Mouse (Mus musculus): ENCODE results near the gene Il4ra. TPM values are rescaled to one million over a fixed set of nuclear protein-coding genes. Genes with fewer than 3 reads are reported as not detected.

Il4ra gene
- polyA plus RNA-seq, 1 experiment from 2014 or later, result 7.0 TPM

- H3K9ac ChIP-seq, result 0 out of 2 replicates have a peak overlapping the region, but pooled peaks have one; percentile 40
- WGBS, result 81% methylated on average over 16 of the region's 16 CpGs
- no peaks in the 10 kb centered on the region for H3K9me3 ChIP-seq
- no peak overlapping the region for H3K4me2 ChIP-seq
- H3K27ac ChIP-seq, result peak overlapping the region; percentile 73
- H3K27me3 ChIP-seq, result peaks cover 4% of the 10 kb centered on the region; the same call in 1 of the 2 replicates
- H3K4me3 ChIP-seq, result no peak overlapping the region
- ATAC-seq (ENCODE audit: insufficient number of reproducible peaks, insufficient read depth, low FRiP score, low TSS enrichment, low read depth), result no peak
- H3K4me1 ChIP-seq, result peaks cover 14% of the 10 kb centered on the region
- H3K36me3 ChIP-seq, result peaks cover 16% of the 10 kb centered on the region
Measured at GRCm38 (mm10) chr7:125575738-125576540, 24.0 kb downstream of the Il4ra start.

- Histone ChIP-seq H3K4me1 (peaks cover 17% of the 10 kb centered on the region), H3K27ac (no peak overlapping the region), H3K4me2 (no peak overlapping the region), H3K4me3 (no peak overlapping the region), H3K27me3 (peaks cover 4% of the 10 kb centered on the region; the same call in 1 of the 2 replicates), H3K9ac (no peak overlapping the region), H3K36me3 (peaks cover 16% of the 10 kb centered on the region), H3K9me3 (no peaks in the 10 kb centered on the region)
- ATAC-seq (ENCODE audit: insufficient number of reproducible peaks, insufficient read depth, low FRiP score, low TSS enrichment, low read depth), result no peak
- WGBS, result 73% methylated on average over 7 of the region's 7 CpGs
Measured at GRCm38 (mm10) chr7:125576982-125577381, 25.1 kb downstream of the Il4ra start.

GRCm38 (mm10) chr7:125577486-125578088 is 25.7 kb downstream of the Il4ra start:
- Histone ChIP-seq H3K27ac (no peak overlapping the region), H3K4me1 (peaks cover 17% of the 10 kb centered on the region), H3K27me3 (peaks cover 4% of the 10 kb centered on the region; the same call in 1 of the 2 replicates), H3K9ac (no peak overlapping the region), H3K4me2 (no peak overlapping the region), H3K4me3 (no peak overlapping the region), H3K36me3 (peaks cover 16% of the 10 kb centered on the region), H3K9me3 (no peaks in the 10 kb centered on the region)
- WGBS, result 88% methylated on average over 11 of the region's 11 CpGs
- ATAC-seq (ENCODE audit: insufficient number of reproducible peaks, insufficient read depth, low FRiP score, low TSS enrichment, low read depth), result no peak

- Histone ChIP-seq H3K4me1 (peaks cover 17% of the 10 kb centered on the region), H3K9ac (no peak overlapping the region), H3K4me2 (no peak overlapping the region), H3K27me3 (peaks cover 4% of the 10 kb centered on the region; the same call in 1 of the 2 replicates), H3K9me3 (no peaks in the 10 kb centered on the region), H3K4me3 (no peak overlapping the region), H3K36me3 (peaks cover 12% of the 10 kb centered on the region), H3K27ac (no peak overlapping the region)
- WGBS, result 74% methylated on average over 3 of the region's 3 CpGs
- no peak for ATAC-seq (ENCODE audit: insufficient number of reproducible peaks, insufficient read depth, low FRiP score, low TSS enrichment, low read depth)
Measured at GRCm38 (mm10) chr7:125578106-125578505, 26.2 kb downstream of the Il4ra start.

- H3K4me2 ChIP-seq, result no peak overlapping the region
- peaks cover 17% of the 10 kb centered on the region for H3K4me1 ChIP-seq
- H3K4me3 ChIP-seq, result no peak overlapping the region
- peaks cover 11% of the 10 kb centered on the region for H3K36me3 ChIP-seq
- H3K27ac ChIP-seq, result no peak overlapping the region
- WGBS, result 81% methylated on average over 9 of the region's 9 CpGs
- H3K9ac ChIP-seq, result no peak overlapping the region
- no peaks in the 10 kb centered on the region for H3K9me3 ChIP-seq
- no peak for ATAC-seq (ENCODE audit: insufficient number of reproducible peaks, insufficient read depth, low FRiP score, low TSS enrichment, low read depth)
- H3K27me3 ChIP-seq, result peaks cover 4% of the 10 kb centered on the region; the same call in 1 of the 2 replicates
Measured at GRCm38 (mm10) chr7:125579545-125580219, 27.8 kb downstream of the Il4ra start.

- WGBS, result 94% methylated on average over 1 of the region's 1 CpGs
- Histone ChIP-seq H3K4me2 (no peak overlapping the region), H3K9ac (no peak overlapping the region), H3K36me3 (peaks cover 11% of the 10 kb centered on the region), H3K4me3 (no peak overlapping the region), H3K27me3 (peaks cover 4% of the 10 kb centered on the region; the same call in 1 of the 2 replicates), H3K4me1 (peaks cover 16% of the 10 kb centered on the region), H3K9me3 (no peaks in the 10 kb centered on the region), H3K27ac (no peak overlapping the region; the same call in 1 of the 2 replicates)
- ATAC-seq (ENCODE audit: insufficient number of reproducible peaks, insufficient read depth, low FRiP score, low TSS enrichment, low read depth), result no peak
Measured at GRCm38 (mm10) chr7:125580220-125580549, 28.3 kb downstream of the Il4ra start.

- WGBS, result 10% methylated on average over 16 of the region's 16 CpGs
- no peak overlapping the region; the same call in 1 of the 2 replicates for H3K27ac ChIP-seq
Measured at GRCm38 (mm10) chr7:125580625-125581316, 28.9 kb downstream of the Il4ra start.

GRCm38 (mm10) chr7:125581317-125581672 is 29.4 kb downstream of the Il4ra start:
- peak overlapping the region; percentile 81 for H3K4me2 ChIP-seq
- no peak overlapping the region for H3K27ac ChIP-seq
- H3K36me3 ChIP-seq, result peaks cover 2% of the 10 kb centered on the region
- H3K9me3 ChIP-seq, result no peaks in the 10 kb centered on the region
- WGBS, result 4% methylated on average over 21 of the region's 21 CpGs
- peak overlapping the region; percentile 40 for H3K4me3 ChIP-seq
- ATAC-seq (ENCODE audit: insufficient number of reproducible peaks, insufficient read depth, low FRiP score, low TSS enrichment, low read depth), result peak; percentile 45; the same call in 1 of the 2 replicates
- peaks cover 12% of the 10 kb centered on the region for H3K4me1 ChIP-seq
- peaks cover 4% of the 10 kb centered on the region; the same call in 1 of the 2 replicates for H3K27me3 ChIP-seq
- peak overlapping the region; percentile 65 for H3K9ac ChIP-seq

More at GRCm38 (mm10) chr7:125580625-125581316, 28.9 kb downstream of the Il4ra start:
- Histone ChIP-seq H3K27me3 (peaks cover 4% of the 10 kb centered on the region; the same call in 1 of the 2 replicates), H3K9ac (peak overlapping the region; percentile 65), H3K4me3 (peak overlapping the region; percentile 40), H3K36me3 (peaks cover 7% of the 10 kb centered on the region), H3K9me3 (no peaks in the 10 kb centered on the region), H3K4me1 (peaks cover 12% of the 10 kb centered on the region), H3K4me2 (peak overlapping the region; percentile 81)
- no peak for ATAC-seq (ENCODE audit: insufficient number of reproducible peaks, insufficient read depth, low FRiP score, low TSS enrichment, low read depth)

- H3K4me2 ChIP-seq, result no peak overlapping the region
- peaks cover 4% of the 10 kb centered on the region; the same call in 1 of the 2 replicates for H3K27me3 ChIP-seq
- no peak overlapping the region for H3K4me3 ChIP-seq
- 66% methylated on average over 6 of the region's 6 CpGs for WGBS
- no peaks in the 10 kb centered on the region for H3K36me3 ChIP-seq
- no peak overlapping the region for H3K27ac ChIP-seq
- no peak for ATAC-seq (ENCODE audit: insufficient number of reproducible peaks, insufficient read depth, low FRiP score, low TSS enrichment, low read depth)
- no peak overlapping the region for H3K9ac ChIP-seq
- no peaks in the 10 kb centered on the region for H3K9me3 ChIP-seq
- H3K4me1 ChIP-seq, result peaks cover 10% of the 10 kb centered on the region
Measured at GRCm38 (mm10) chr7:125583325-125584004, 31.5 kb downstream of the Il4ra start.

GRCm38 (mm10) chr7:125584005-125584369 is 32.1 kb downstream of the Il4ra start:
- Histone ChIP-seq H3K4me2 (no peak overlapping the region), H3K9ac (no peak overlapping the region), H3K4me1 (peaks cover 10% of the 10 kb centered on the region), H3K4me3 (no peak overlapping the region), H3K9me3 (no peaks in the 10 kb centered on the region), H3K27me3 (peaks cover 3% of the 10 kb centered on the region; the same call in 1 of the 2 replicates), H3K27ac (no peak overlapping the region), H3K36me3 (no peaks in the 10 kb centered on the region)
- ATAC-seq (ENCODE audit: insufficient number of reproducible peaks, insufficient read depth, low FRiP score, low TSS enrichment, low read depth), result no peak
- 81% methylated on average over 5 of the region's 5 CpGs for WGBS

Measured in embryonic facial prominence, embryonic 13.5 days (tissue).